Mouse (Mus musculus) thymus, adult 2 months (tissue): ENCODE data around the gene Ush2a.

Source experiments
- CTCF ChIP-seq: fragments of 200-500 bp; IDR thresholded peaks from 2 replicates; pipeline ENCODE4 v1.5.1; 2012; ENCODE audit warnings: mild to moderate bottlenecking, control low read depth, low read length, moderate library complexity, borderline replicate concordance; ENCODE audit not compliant: control insufficient read depth, poor library complexity, insufficient read depth; ENCODE audit errors: extremely low read depth
- POLR2A ChIP-seq: fragments of 200-500 bp; IDR thresholded peaks from 2 replicates; pipeline ENCODE4 v1.6.1; 2012; ENCODE audit warnings: mild to moderate bottlenecking, low read length, control low read depth, moderate library complexity; ENCODE audit not compliant: control insufficient read depth, poor library complexity, insufficient read depth; ENCODE audit errors: extremely low read depth

- TF ChIP-seq CTCF = no peak
- no peak for TF ChIP-seq POLR2A
Measured at GRCm38 (mm10) chr1:188668513-188668912, 406.7 kb downstream of the Ush2a start.
